Mouse (Mus musculus) liver, postnatal 0 days (tissue): ENCODE data around the gene Zfp809. TPM values are rescaled to one million over a fixed set of nuclear protein-coding genes. Genes with fewer than 3 reads are reported as not detected.
"Not testable (repeated sequence)": the region's sequence is repeated elsewhere in the genome, so short reads cannot be mapped to it uniquely, and the experiment has no call there.

Experiments used
- ATAC-seq: fragments of 200-750 bp; cut with Nextera tagmentation; 2 replicates; pipeline ENCODE4 v1.8.0; 2017; ENCODE audit warnings: mild to moderate bottlenecking, moderate library complexity
- DNase-seq: peaks from one replicate; pipeline ENCODE4 v3.0.0-alpha.2; 2016
- H3K27ac ChIP-seq: fragments of 300-500 bp; sonication (generic); 2 replicates; pipeline ENCODE4 v1.5.1; 2014; ENCODE audit warnings: antibody characterized with exemption, moderate library complexity, mild to moderate bottlenecking, low read depth
- H3K27me3 ChIP-seq: fragments of 300-500 bp; sonication (generic); 2 replicates; pipeline ENCODE4 v1.6.1; 2014; ENCODE audit warnings: low read length, control low read depth, mixed read lengths; ENCODE audit not compliant: insufficient read depth
- H3K36me3 ChIP-seq: fragments of 300-500 bp; sonication (generic); replicated peaks from 2 replicates; pipeline ENCODE4 v1.6.1; 2014; ENCODE audit warnings: mild to moderate bottlenecking, control low read depth, low read length, moderate library complexity, mixed read lengths; ENCODE audit not compliant: insufficient read depth
- H3K4me1 ChIP-seq: fragments of 300-500 bp; sonication (generic); 2 replicates; pipeline ENCODE4 v1.6.1; 2014; ENCODE audit warnings: antibody characterized with exemption, mild to moderate bottlenecking, control low read depth; ENCODE audit not compliant: insufficient read depth
- H3K4me2 ChIP-seq: fragments of 300-500 bp; sonication (generic); 2 replicates; pipeline ENCODE4 v1.6.1; 2014; ENCODE audit warnings: low read depth, mild to moderate bottlenecking, low read length, moderate library complexity, mixed read lengths
- H3K4me3 ChIP-seq: fragments of 300-500 bp; sonication (generic); 2 replicates; pipeline ENCODE4 v1.5.1; 2014; ENCODE audit warnings: low read depth, low read length
- H3K9ac ChIP-seq: fragments of 300-500 bp; sonication (generic); replicated peaks from 2 replicates; pipeline ENCODE4 v1.6.1; 2014; ENCODE audit warnings: mild to moderate bottlenecking, moderate library complexity
- H3K9me3 ChIP-seq: fragments of 300-500 bp; sonication (generic); 2 replicates; pipeline ENCODE4 v1.6.1; 2016; ENCODE audit warnings: mild to moderate bottlenecking, control low read depth, low read length, mixed read lengths
- CTCF ChIP-seq: sonication (generic); IDR thresholded peaks from 2 replicates; pipeline ENCODE4 v1.5.1; 2016; ENCODE audit warnings: antibody characterized with exemption, low read depth
- EP300 ChIP-seq: IDR thresholded peaks from 2 replicates; pipeline ENCODE4 v1.6.1; 2016; ENCODE audit warnings: antibody characterized with exemption, low read depth, mild to moderate bottlenecking
- WGBS: fragments of 180-500 bp; shearing (Covaris S2); extraction: QIAGEN DNeasy Blood & Tissue Kit; methylation state at CpG from one replicate; pipeline ENCODE4 v1.1.7; 2014; ENCODE audit not compliant: insufficient replicate concordance; 5-methylcytosine and 5-hydroxymethylcytosine counted together
- polyA plus RNA-seq: library from polyadenylated mRNA; unstranded; fragments of >200 nt; fragmentation: Nextera tagmentation; extraction: Ambion mirVana; gene quantifications from 2 replicates; pipeline ENCODE4 v1.2.1, GENCODE M21; 2015

The Zfp809 gene
- polyA plus RNA-seq, 1 experiment from 2014 or later = 4.4 TPM

DNA sequence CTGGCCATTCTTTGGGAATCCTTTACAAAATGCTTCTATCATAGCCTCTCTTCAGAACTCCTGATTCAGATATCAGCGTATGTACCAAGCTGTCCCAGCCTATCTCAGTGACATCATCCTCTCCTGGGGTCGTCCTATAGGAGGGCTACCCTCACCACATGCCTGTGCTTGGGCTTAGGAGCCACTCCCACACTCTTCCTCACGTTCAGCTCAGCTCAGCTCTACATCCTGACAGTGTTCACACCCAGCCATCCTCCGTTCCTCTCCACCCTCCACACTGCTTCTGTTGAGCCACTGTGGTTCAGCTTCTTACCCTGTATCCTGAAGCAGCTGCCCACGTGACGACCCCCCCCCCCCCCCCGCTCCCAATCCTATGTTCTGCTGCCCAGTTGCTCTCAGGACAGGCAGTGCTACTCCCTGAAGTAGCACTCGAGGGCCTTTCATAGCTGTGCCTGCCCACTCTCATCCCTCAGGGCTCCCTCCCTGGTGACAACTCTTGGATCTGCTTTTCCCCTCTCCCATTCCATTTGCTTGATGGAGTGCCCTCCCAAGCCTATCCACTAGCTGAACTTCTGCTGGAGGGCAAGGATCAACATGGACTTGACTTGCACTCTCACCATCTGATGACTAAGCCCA is 7.5 kb upstream of the Zfp809 start:
- WGBS = 50% methylated on average over 8 of the region's 8 CpGs
- ATAC-seq = no peak

DNA sequence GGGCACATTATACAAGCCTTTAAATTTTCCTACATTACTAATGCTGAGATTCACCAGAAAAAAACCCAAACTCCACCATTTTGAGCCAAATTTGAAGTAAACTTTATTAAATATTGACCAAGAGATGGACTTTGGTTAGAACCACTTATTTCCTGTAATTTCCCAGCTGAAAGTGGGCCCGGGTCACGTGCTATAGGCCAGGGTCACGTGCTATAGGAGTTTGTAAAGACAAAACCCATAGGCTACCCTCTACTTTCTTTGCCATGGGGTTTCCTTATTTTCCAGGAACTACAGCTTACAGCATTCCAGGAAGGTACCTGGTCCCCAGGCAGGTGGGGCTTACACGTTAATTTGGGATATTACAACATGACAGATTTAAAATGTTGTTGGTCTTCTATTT is 1.4 kb upstream of the Zfp809 start:
- no peak for ATAC-seq
- 86% methylated on average over 4 of the region's 4 CpGs for WGBS

More for the DNA sequence above, 7.5 kb upstream of the Zfp809 start:
- Histone ChIP-seq H3K27me3 (no peaks in the 10 kb centered on the region), H3K4me2 (no peak overlapping the region), H3K4me3 (no peak overlapping the region), H3K9me3 (no peaks in the 10 kb centered on the region), H3K36me3 (no peaks in the 10 kb centered on the region), H3K27ac (no peak overlapping the region), H3K4me1 (no peaks in the 10 kb centered on the region), H3K9ac (no peak overlapping the region)
- TF ChIP-seq CTCF (no peak), EP300 (no peak)
- no peak for DNase-seq

DNA sequence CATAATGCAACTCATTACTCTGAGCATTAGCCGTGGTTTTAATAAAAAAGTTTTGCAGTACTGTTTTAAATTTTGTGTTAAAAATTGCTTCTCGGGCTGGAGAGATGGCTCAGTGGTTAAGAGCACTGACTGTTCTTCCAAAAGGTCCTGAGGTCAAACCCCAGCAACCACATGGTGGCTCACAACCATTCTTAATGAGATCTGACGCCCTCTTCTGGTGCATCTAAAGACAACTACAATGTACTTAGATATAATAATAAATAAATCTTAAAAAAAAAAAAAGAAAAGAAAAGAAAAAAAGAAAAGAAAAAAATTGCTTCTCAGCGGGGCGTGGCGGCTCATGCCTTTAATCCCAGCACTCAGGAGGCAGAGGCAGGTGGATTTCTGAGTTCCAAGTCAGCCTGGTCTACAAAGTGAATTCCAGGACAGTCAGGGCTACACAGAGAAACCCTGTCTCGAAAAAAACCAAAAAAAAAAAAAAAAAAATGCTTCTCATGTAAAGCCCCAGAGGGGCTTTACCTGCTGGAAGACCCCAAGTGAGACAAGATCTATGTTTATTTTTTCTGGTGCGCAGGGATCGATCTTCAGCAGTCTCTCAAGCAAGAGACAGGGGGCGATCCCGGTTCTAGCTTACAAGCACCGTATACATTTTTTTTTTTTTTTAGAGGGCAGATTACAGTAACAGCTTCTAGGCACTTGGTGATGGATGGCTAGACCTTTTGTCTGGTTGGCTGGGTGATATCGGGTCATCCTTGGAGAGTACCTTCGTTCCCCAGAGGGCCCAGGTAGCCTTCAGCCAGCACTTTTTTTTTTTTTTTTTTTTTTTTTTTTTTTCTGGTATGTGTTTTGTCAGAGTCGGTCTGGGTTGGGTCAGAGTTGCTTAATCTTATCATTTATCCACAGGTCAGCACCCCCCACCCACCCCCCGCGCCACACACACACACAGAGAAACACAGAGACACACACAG is 694 bp upstream of the Zfp809 start:
- WGBS = 22% methylated on average over 17 of the region's 17 CpGs
- peak overlapping the region; percentile 77 for H3K4me3 ChIP-seq
- no peaks in the 10 kb centered on the region for H3K36me3 ChIP-seq
- DNase-seq (peak; percentile 44), ATAC-seq (peak; percentile 53)
- H3K4me2 ChIP-seq = peak overlapping the region; percentile 72
- H3K4me1 ChIP-seq = peaks cover 9% of the 10 kb centered on the region; the same call in 1 of the 2 replicates
- peak overlapping the region; percentile 71 for H3K9ac ChIP-seq
- H3K27me3 ChIP-seq = no peaks in the 10 kb centered on the region
- no peaks in the 10 kb centered on the region for H3K9me3 ChIP-seq
- H3K27ac ChIP-seq = peak overlapping the region; percentile 94
- TF ChIP-seq EP300 (no peak), CTCF (peak; percentile 41)

More for the DNA sequence above, 1.4 kb upstream of the Zfp809 start:
- TF ChIP-seq CTCF (no peak), EP300 (no peak)
- H3K9me3 ChIP-seq = no peaks in the 10 kb centered on the region
- DNase-seq = no peak
- no peaks in the 10 kb centered on the region for H3K36me3 ChIP-seq
- no peaks in the 10 kb centered on the region for H3K27me3 ChIP-seq
- H3K4me1 ChIP-seq = peaks cover 9% of the 10 kb centered on the region; the same call in 1 of the 2 replicates
- H3K9ac ChIP-seq = no peak overlapping the region
- no peak overlapping the region for H3K4me3 ChIP-seq
- H3K4me2 ChIP-seq = no peak overlapping the region
- H3K27ac ChIP-seq = no peak overlapping the region

DNA sequence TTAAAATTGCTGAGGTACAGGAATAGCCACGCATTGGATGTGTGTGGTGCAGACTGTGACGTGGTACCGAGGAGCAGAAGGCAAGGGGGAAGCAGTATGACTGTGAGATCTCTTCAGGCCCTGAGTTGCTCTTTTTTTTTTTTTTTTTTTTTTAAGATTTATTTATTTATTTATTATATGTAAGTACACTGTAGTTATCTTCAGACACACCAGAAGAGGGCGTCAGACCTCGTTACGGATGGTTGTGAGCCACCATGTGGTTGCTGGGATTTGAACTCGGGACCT is 817 bp downstream of the Zfp809 start:
- not testable (repeated sequence) for ATAC-seq, H3K9ac ChIP-seq, H3K27me3 ChIP-seq, H3K9me3 ChIP-seq, H3K36me3 ChIP-seq, H3K4me1 ChIP-seq, DNase-seq
- Histone ChIP-seq H3K4me3 (peak overlapping the region; percentile 77), H3K4me2 (peak overlapping the region; percentile 72), H3K27ac (peak overlapping the region; percentile 94; the same call in 1 of the 2 replicates)
- 59% methylated on average over 5 of the region's 7 CpGs for WGBS

DNA sequence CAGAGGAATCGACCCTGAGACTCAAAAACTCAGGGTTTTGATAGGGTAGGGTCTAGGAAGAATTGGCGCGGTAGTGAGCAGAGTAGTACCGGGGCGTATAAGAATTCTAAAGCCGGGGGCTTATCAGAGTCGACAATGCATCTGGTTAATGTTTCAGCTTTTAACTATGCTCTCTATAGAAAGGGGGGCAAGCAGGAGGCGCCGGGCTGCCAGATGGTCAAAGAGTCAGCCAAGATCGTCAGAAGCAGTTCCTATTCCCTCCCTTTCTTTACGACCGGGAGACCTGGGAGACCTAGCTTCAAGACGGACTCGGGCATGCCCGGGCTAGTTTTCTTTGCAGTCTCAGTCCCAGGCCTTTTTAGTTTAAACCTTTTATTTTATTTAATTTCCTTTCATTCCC is 1.3 kb downstream of the Zfp809 start:
- H3K27me3 ChIP-seq = no peaks in the 10 kb centered on the region
- no peaks in the 10 kb centered on the region for H3K36me3 ChIP-seq
- H3K9ac ChIP-seq = no peak overlapping the region
- no peak for ATAC-seq
- H3K27ac ChIP-seq = no peak overlapping the region
- TF ChIP-seq CTCF (no peak), EP300 (no peak)
- 88% methylated on average over 15 of the region's 15 CpGs for WGBS
- H3K4me3 ChIP-seq = no peak overlapping the region
- H3K4me2 ChIP-seq = no peak overlapping the region
- DNase-seq = no peak
- no peaks in the 10 kb centered on the region for H3K9me3 ChIP-seq
- H3K4me1 ChIP-seq = peaks cover 9% of the 10 kb centered on the region; the same call in 1 of the 2 replicates

DNA sequence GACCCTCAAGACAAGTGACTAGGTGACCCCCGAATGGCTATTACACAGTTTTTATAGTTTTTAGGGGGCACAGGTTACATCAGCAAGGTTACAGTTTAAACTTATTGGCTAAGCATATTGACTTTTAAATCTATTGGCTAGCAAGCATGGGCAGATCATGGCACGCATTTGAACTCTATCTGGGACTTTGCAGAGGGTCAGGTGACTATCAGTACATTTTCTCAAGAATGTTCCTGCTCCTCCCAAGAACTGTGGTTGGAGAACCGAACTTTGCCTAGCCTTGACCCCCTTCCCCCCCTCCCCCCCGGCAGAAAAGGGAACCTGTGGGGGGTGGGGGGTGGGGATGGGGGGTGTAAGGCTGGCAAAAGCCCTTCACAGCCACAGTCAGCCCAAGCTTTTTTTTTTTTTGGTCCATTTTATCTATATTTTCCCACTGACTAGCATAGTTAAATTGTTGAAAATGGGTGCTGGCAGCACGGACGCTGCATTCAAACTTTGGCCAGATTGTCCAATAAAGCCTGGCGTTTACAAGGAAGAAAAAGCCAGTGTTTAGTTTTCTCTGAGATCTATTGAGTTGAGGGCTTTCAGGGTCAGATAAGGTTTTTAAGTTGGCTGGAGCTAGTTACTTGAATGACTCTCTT is 4.0 kb downstream of the Zfp809 start:
- Histone ChIP-seq H3K4me2 (no peak overlapping the region), H3K4me3 (no peak overlapping the region), H3K9me3 (no peaks in the 10 kb centered on the region), H3K4me1 (peaks cover 9% of the 10 kb centered on the region; the same call in 1 of the 2 replicates), H3K27me3 (no peaks in the 10 kb centered on the region), H3K9ac (no peak overlapping the region), H3K27ac (no peak overlapping the region), H3K36me3 (peaks cover 5% of the 10 kb centered on the region; the same call in 1 of the 2 replicates)
- TF ChIP-seq EP300 (no peak), CTCF (no peak)
- DNase-seq = no peak
- WGBS = 71% methylated on average over 7 of the region's 7 CpGs
- no peak for ATAC-seq
